Mouse (Mus musculus) small intestine, adult 2 months (tissue): ENCODE results near the gene Prr23a1. TPM values are rescaled to one million over a fixed set of nuclear protein-coding genes. Genes with fewer than 3 reads are reported as not detected.

Experiments used
- H3K27ac ChIP-seq: fragments of 200-500 bp; 2 replicates; pipeline ENCODE4 v1.5.1; 2012; ENCODE audit warnings: low read depth, low read length, control low read depth, inconsistent platforms; ENCODE audit not compliant: insufficient read depth
- H3K27me3 ChIP-seq: fragments of 200-500 bp; 2 replicates; pipeline ENCODE4 v1.6.1; 2012; ENCODE audit warnings: mild to moderate bottlenecking, moderate library complexity, low read length, inconsistent platforms; ENCODE audit not compliant: control insufficient read depth, insufficient read depth
- H3K36me3 ChIP-seq: fragments of 200-500 bp; 2 replicates; pipeline ENCODE4 v1.6.1; 2012; ENCODE audit warnings: mild to moderate bottlenecking, low read length, control low read depth, inconsistent platforms; ENCODE audit not compliant: control insufficient read depth, insufficient read depth
- H3K4me1 ChIP-seq: fragments of 200-500 bp; 2 replicates; pipeline ENCODE4 v1.6.1; 2012; ENCODE audit warnings: low read length, inconsistent platforms, mixed read lengths; ENCODE audit not compliant: control insufficient read depth, insufficient read depth, insufficient read length
- H3K4me3 ChIP-seq: fragments of 200-500 bp; 2 replicates; pipeline ENCODE4 v1.5.1; 2012; ENCODE audit warnings: low read depth, mild to moderate bottlenecking, control low read depth, inconsistent platforms, low read length, moderate library complexity
- CTCF ChIP-seq: fragments of 200-500 bp; IDR thresholded peaks from 2 replicates; pipeline ENCODE4 v1.5.1; 2012; ENCODE audit warnings: low read depth, mild to moderate bottlenecking, control low read depth, inconsistent platforms, low read length, moderate library complexity, mixed read lengths; ENCODE audit not compliant: insufficient replicate concordance, insufficient read length; ENCODE audit errors: extremely low read depth
- POLR2A ChIP-seq: fragments of 200-500 bp; IDR thresholded peaks from 2 replicates; pipeline ENCODE4 v1.6.1; 2012; ENCODE audit warnings: low read depth, mild to moderate bottlenecking, control low read depth, inconsistent platforms, low read length, moderate library complexity
- WGBS: fragments of 180-500 bp; shearing (Covaris S2); methylation state at CpG from one replicate; pipeline ENCODE4 v1.1.7; 2018; 5-methylcytosine and 5-hydroxymethylcytosine counted together
- polyA plus RNA-seq: library from polyadenylated mRNA; depleted of rRNA; stranded (reverse); fragments of >200 nt; gene quantifications from 2 replicates; pipeline ENCODE4 v1.2.3, GENCODE M21; 2012; rRNA removed

Prr23a1 gene
- polyA plus RNA-seq, 1 experiment: not detected

- WGBS: 65% methylated on average over 18 of the region's 18 CpGs
- TF ChIP-seq CTCF (no peak), POLR2A (no peak)
- no peaks in the 10 kb centered on the region for H3K36me3 ChIP-seq
- H3K4me3 ChIP-seq: no peak within 1 kb of the TSS
- H3K4me1 ChIP-seq: no peaks in the 10 kb centered on the region
- no peaks in the 10 kb centered on the region for H3K27me3 ChIP-seq
- H3K27ac ChIP-seq: no peak within 1 kb of the TSS
These were observed 13.9 kb downstream of the Prr23a1 start, which contains the start of gene Prr23a2 for GRCm38 (mm10) chr9:98856210-98856609. TSS of gene Prr23a2 (plus strand) at chr9:98856494.

GRCm38 (mm10) chr9:98863463-98863862 is 21.2 kb downstream of the Prr23a1 start:
- H3K4me1 ChIP-seq: no peaks in the 10 kb centered on the region
- H3K27ac ChIP-seq: no peak overlapping the region
- TF ChIP-seq POLR2A: no peak
- no peak for TF ChIP-seq CTCF
- 64% methylated on average over 3 of the region's 3 CpGs for WGBS
- H3K27me3 ChIP-seq: no peaks in the 10 kb centered on the region
- no peak overlapping the region for H3K4me3 ChIP-seq
- no peaks in the 10 kb centered on the region for H3K36me3 ChIP-seq

GRCm38 (mm10) chr9:98864571-98864970 is 22.3 kb downstream of the Prr23a1 start, which contains the start of gene Prr23a3:
TSS of gene Prr23a3 (plus strand) at chr9:98864767.
- H3K27me3 ChIP-seq: no peaks in the 10 kb centered on the region
- H3K36me3 ChIP-seq: no peaks in the 10 kb centered on the region
- WGBS: 42% methylated on average over 22 of the region's 22 CpGs
- TF ChIP-seq POLR2A (no peak), CTCF (no peak)
- no peak within 1 kb of the TSS for H3K4me3 ChIP-seq
- no peaks in the 10 kb centered on the region for H3K4me1 ChIP-seq
- no peak within 1 kb of the TSS for H3K27ac ChIP-seq

Other genes with a start within 250 kb of the Prr23a1 start
- 10.2 and 14.8 TPM in 2 replicates for gene Mrps22, start 240.8 kb upstream of the Prr23a1 start, polyA plus RNA-seq
- not detected in 2 replicates for gene Prr23a2, start 14.0 kb downstream of the Prr23a1 start, polyA plus RNA-seq
- gene Prr23a3, start 22.3 kb downstream of the Prr23a1 start, polyA plus RNA-seq: not detected in 2 replicates
- not detected in 2 replicates for gene 7420426K07Rik, start 60.6 kb downstream of the Prr23a1 start, polyA plus RNA-seq
- gene Foxl2, start 112.8 kb downstream of the Prr23a1 start, polyA plus RNA-seq: 0.08 TPM in 1 of 2 replicates, not detected in the other
- gene Faim, start 143.9 kb downstream of the Prr23a1 start, polyA plus RNA-seq: 0.85 and 1.2 TPM in 2 replicates
- gene Gm1123, start 193.2 kb downstream of the Prr23a1 start, polyA plus RNA-seq: 39.4 and 90.3 TPM in 2 replicates